Mouse (Mus musculus): ENCODE measurements around the gene Gcc1.

DNA sequence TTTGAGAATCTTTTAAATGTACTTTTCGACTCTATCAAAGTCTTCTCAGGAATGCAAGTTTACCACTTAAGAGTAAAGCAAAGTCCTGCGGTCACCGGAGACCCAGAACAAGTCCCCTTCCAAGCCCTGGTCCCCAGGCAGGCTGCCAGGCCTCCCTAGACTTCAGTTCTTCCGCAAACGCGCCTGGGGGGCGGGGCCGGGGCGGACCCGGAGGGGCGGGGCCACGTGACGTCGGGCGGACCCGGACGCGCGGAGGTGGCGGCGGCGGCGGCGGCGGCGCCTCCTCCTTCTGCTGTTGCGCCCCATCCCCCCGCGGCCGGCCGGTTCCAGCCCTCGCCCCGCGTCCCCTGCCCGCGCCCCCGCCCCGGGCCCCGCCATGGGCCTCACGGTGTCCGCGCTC lies 4.9 kb downstream of the Gcc1 start, which contains the start of gene Arf5:
- peak; percentile 30; the same call in 1 of the 2 replicates for TF ChIP-seq POLR2A (IDR thresholded peaks at IDR 0.05; ENCODE audit: extremely low read depth, insufficient read depth, low read length)
- TF ChIP-seq CTCF (IDR thresholded peaks at IDR 0.05; ENCODE audit: low read depth, low read length) = no peak
